Mouse (Mus musculus): ENCODE measurements around the gene Plod3.

DNA sequence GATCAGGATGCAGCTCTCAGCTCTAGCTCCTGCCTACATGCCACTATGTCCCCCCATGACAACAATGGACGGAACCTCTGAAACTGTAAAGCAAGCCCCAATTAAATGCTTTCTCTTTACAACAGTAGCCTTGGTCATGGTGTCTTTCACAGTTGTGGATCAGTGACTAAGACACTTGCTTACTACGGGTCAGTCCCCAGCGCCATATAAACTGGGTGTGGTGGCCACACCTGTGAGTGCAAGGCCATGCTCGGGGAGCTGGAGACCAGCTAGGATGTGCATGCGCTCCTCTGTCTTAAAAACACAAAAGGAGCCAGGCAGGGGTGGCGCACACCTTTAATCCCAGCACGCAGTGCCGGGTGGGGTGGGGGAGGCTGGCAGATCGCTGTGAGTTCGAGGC, 52.6 kb downstream of the Plod3 start:
- no peak for TF ChIP-seq CTCF (IDR thresholded peaks at IDR 0.05; ENCODE audit: low read depth)
- TF ChIP-seq EP300 (IDR thresholded peaks at IDR 0.05; ENCODE audit: low read depth), result no peak
